Mouse (Mus musculus): ENCODE data around the gene Mdga1.

The Mdga1 gene

GRCm38 (mm10) chr17:29970037-29970555, at the start of gene Mdga1:
Mdga1 (minus strand) TSS chr17:29970087.
- no peak for DNase-seq (ENCODE audit: low spot score in 2 of 2)

GRCm38 (mm10) chr17:30018927-30019610, 49.2 kb upstream of the Mdga1 start:
- no peak for DNase-seq (ENCODE audit: low spot score in 2 of 2)

GRCm38 (mm10) chr17:30014660-30015059, 44.8 kb upstream of the Mdga1 start:
- no peak for DNase-seq (ENCODE audit: low spot score in 2 of 2)

- DNase-seq (ENCODE audit: low spot score in 2 of 2), result no peak
Measured at GRCm38 (mm10) chr17:30008392-30008791, 38.5 kb upstream of the Mdga1 start.

GRCm38 (mm10) chr17:30007883-30008282, 38.0 kb upstream of the Mdga1 start:
- DNase-seq (ENCODE audit: low spot score in 2 of 2), result no peak

- no peak for DNase-seq (ENCODE audit: low spot score in 2 of 2)
Measured at GRCm38 (mm10) chr17:30006877-30007276, 37.0 kb upstream of the Mdga1 start.

GRCm38 (mm10) chr17:30005451-30005941, 35.6 kb upstream of the Mdga1 start:
- DNase-seq (ENCODE audit: low spot score in 2 of 2), result peak; percentile 51 to 56

GRCm38 (mm10) chr17:30005103-30005443, 35.2 kb upstream of the Mdga1 start:
- no peak for DNase-seq (ENCODE audit: low spot score in 2 of 2)

GRCm38 (mm10) chr17:30004203-30005102, 34.6 kb upstream of the Mdga1 start, which contains the start of gene Zfand3:
Zfand3 (plus strand) TSS chr17:30004733.
- DNase-seq (ENCODE audit: low spot score in 2 of 2), result peak; percentile 90 to 92

- DNase-seq (ENCODE audit: low spot score in 2 of 2), result no peak
Measured at GRCm38 (mm10) chr17:29998566-29999295, 28.8 kb upstream of the Mdga1 start.

- DNase-seq (ENCODE audit: low spot score in 2 of 2), result no peak
Measured at GRCm38 (mm10) chr17:29997726-29998125, 27.8 kb upstream of the Mdga1 start.

- no peak for DNase-seq (ENCODE audit: low spot score in 2 of 2)
Measured at GRCm38 (mm10) chr17:29995986-29996385, 26.1 kb upstream of the Mdga1 start.

GRCm38 (mm10) chr17:29994459-29994858, 24.6 kb upstream of the Mdga1 start:
- no peak for DNase-seq (ENCODE audit: low spot score in 2 of 2)

GRCm38 (mm10) chr17:29994011-29994410, 24.1 kb upstream of the Mdga1 start:
- no peak for DNase-seq (ENCODE audit: low spot score in 2 of 2)

- no peak for DNase-seq (ENCODE audit: low spot score in 2 of 2)
Measured at GRCm38 (mm10) chr17:29993488-29993887, 23.6 kb upstream of the Mdga1 start.

- DNase-seq (ENCODE audit: low spot score in 2 of 2), result no peak
Measured at GRCm38 (mm10) chr17:29990845-29991244, 21.0 kb upstream of the Mdga1 start.

- DNase-seq (ENCODE audit: low spot score in 2 of 2), result no peak
Measured at GRCm38 (mm10) chr17:29990136-29990535, 20.2 kb upstream of the Mdga1 start.

- DNase-seq (ENCODE audit: low spot score in 2 of 2), result no peak
Measured at GRCm38 (mm10) chr17:29989653-29990052, 19.8 kb upstream of the Mdga1 start.

GRCm38 (mm10) chr17:29988141-29988540, 18.3 kb upstream of the Mdga1 start:
- no peak for DNase-seq (ENCODE audit: low spot score in 2 of 2)

GRCm38 (mm10) chr17:29985534-29985933, 15.6 kb upstream of the Mdga1 start:
- no peak for DNase-seq (ENCODE audit: low spot score in 2 of 2)

GRCm38 (mm10) chr17:29984931-29985330, 15.0 kb upstream of the Mdga1 start:
- DNase-seq (ENCODE audit: low spot score in 2 of 2), result no peak

- DNase-seq (ENCODE audit: low spot score in 2 of 2), result no peak
Measured at GRCm38 (mm10) chr17:29983190-29983589, 13.3 kb upstream of the Mdga1 start.

All from spleen, postnatal 36 days (tissue).